Mouse (Mus musculus) G1E-ER4 (cell line): ENCODE data around the gene Ncapd2. TPM values are rescaled to one million over a fixed set of nuclear protein-coding genes. Genes with fewer than 3 reads are reported as not detected.

ENCODE experiments used
- GATA1 ChIP-seq: IDR thresholded peaks from one replicate; pipeline ENCODE4 v1.8.0; 2012; ENCODE audit warnings: low read length, inconsistent platforms
- polyA plus RNA-seq: library from polyadenylated mRNA; stranded (reverse); fragments of >175 nt; gene quantifications from 2 replicates; pipeline ENCODE4 v1.2.3, GENCODE M21; 2012

The Ncapd2 gene
- polyA plus RNA-seq, 1 experiment: 289 TPM

- no peak for TF ChIP-seq GATA1
These were observed 5.3 kb downstream of the Ncapd2 start for GRCm38 (mm10) chr6:125186203-125186602.

DNA sequence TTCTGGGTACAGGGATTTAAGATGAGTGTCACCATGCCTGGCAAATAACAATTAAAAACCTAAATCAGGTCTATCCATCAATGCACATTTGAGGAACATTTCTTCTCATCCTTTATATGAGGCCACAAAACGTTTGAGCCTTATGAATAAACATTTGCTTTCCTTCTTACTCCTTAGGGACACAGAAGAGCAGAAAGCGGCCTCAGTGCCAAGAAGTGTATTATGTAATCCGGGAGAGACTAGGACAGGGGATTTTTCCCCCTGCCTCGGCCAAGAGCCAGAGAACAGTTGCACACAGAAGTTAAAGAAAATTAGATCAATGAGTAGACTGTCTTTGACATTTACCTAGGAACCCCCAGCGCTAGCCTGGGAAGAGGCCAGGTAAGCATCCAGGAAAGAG lies 9.4 kb downstream of the Ncapd2 start:
- no peak for TF ChIP-seq GATA1

GRCm38 (mm10) chr6:125179601-125180000 lies 11.9 kb downstream of the Ncapd2 start:
- no peak for TF ChIP-seq GATA1

DNA sequence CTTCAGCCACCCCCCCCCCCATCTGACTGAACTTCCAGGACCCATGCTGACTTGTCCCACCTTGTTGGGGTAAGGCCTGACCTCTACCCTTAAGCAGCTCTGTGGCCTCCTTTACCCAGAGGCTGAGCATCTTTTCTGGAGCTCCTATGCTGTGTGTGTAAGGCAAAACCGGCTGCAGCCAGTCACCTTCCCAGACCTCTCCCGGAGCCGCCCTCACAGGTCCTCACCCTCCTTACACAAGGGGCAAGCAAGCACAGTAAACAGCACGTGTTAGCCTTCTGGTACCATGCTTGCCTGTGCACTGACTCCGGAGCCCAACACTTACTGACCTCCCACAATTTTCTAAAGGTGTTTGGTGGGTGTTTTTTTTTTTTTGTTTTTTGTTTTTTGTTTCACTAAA lies 16.0 kb downstream of the Ncapd2 start:
- TF ChIP-seq GATA1: no peak

GRCm38 (mm10) chr6:125173256-125173655 lies 18.2 kb downstream of the Ncapd2 start:
- no peak for TF ChIP-seq GATA1

DNA sequence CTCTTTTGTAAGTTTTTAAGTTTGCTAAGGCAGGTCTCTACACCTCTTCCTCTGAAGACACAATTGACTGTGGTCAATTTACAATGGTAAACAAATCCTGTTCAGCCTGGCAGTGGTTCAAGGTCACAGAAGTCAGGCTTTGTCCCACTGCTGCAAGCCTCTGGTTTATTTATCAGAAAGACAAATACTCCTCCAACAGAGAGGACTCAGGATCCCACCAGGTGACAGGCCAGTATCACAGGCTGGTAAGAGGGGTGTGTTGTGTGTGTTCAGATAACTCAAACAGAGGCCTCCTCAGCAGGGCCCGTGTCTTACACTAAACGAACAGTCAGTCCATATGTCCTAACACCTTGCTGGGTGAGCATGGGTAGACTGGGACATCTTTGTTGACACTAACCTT lies 19.0 kb downstream of the Ncapd2 start:
- no peak for TF ChIP-seq GATA1

DNA sequence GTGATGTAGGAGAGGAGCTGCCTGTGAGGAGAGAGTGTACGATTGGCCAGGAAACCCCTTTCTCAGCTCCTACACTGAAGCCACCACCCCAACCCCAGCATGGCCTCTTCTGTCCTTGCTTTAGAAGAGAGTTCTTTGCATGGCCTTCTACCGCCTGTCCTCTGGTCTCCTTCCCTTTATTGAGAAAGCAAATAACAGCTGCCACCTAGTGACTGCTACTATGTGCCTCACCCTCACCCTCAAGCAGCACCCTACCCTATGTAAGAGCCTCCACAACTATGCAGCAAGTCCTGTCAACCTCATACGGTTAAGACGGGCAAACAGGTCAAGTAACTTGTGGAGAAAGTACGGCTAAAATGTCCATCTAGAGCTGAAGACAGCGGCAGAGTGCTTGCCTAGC lies 21.3 kb downstream of the Ncapd2 start:
- TF ChIP-seq GATA1: no peak

DNA sequence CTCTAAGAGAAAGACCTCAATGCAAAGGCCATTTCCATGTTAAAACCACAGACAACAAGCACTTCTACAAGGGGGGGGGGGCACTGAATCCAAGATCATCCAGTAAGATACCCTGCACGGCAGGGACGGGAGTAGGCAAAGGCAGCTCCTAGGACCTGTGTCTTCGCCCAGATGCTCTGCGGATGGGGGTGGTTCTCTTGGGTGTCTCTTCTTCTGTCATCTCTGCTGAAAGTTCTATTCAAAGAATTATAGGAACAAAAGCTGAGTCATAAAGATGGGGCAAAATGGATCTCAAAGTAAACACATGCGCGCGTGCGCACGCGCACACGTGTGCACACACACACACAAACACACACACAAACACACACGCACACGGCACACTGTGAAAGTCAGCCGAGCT lies 23.4 kb downstream of the Ncapd2 start:
- no peak for TF ChIP-seq GATA1

- no peak for TF ChIP-seq GATA1
These were observed 24.4 kb downstream of the Ncapd2 start for GRCm38 (mm10) chr6:125166861-125167650.

GRCm38 (mm10) chr6:125166051-125166751 lies 25.3 kb downstream of the Ncapd2 start, which contains the start of gene Gapdh:
TSS of gene Gapdh (minus strand) at chr6:125166467.
- no peak for TF ChIP-seq GATA1

GRCm38 (mm10) chr6:125165328-125165891 lies 26.1 kb downstream of the Ncapd2 start:
- no peak for TF ChIP-seq GATA1

- TF ChIP-seq GATA1: no peak
These were observed 26.7 kb downstream of the Ncapd2 start for GRCm38 (mm10) chr6:125164672-125165327.

GRCm38 (mm10) chr6:125163801-125164657 lies 27.5 kb downstream of the Ncapd2 start:
- TF ChIP-seq GATA1: no peak

- no peak for TF ChIP-seq GATA1
These were observed 30.4 kb downstream of the Ncapd2 start for GRCm38 (mm10) chr6:125160854-125161760.

DNA sequence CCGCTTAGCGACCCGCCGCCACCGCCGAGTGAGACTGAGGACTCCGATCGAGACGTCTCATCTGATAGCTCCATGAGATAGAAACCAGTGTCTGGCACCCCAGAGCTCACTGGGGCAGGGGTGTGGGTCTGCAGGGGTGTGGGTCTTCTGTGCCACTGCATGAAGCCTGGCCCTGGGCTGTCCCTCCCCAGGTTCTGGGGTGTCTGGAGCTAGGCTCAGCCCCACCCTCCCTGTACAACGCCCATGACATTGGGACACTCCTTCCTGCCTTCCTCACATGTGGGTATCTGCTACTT lies 31.0 kb downstream of the Ncapd2 start:
- no peak for TF ChIP-seq GATA1
